Mouse (Mus musculus): ENCODE data around the gene 4930590J08Rik.

GRCm38 (mm10) chr6:91883859-91884258 lies 18.8 kb upstream of the 4930590J08Rik start:
- TF ChIP-seq TAL1 (IDR thresholded peaks at IDR 0.05; ENCODE audit: low read length): no peak
- TF ChIP-seq ZMIZ1 (IDR thresholded peaks at IDR 0.05; ENCODE audit: low read depth, low read length): no peak
- no peak for TF ChIP-seq MYC (IDR thresholded peaks at IDR 0.05; ENCODE audit: low read depth, low read length)
- no peak for TF ChIP-seq CTCF (IDR thresholded peaks at IDR 0.05 in 2 of 3, conservative IDR thresholded peaks at IDR 0.05 in 1 of 3; ENCODE audit: control insufficient read depth in 1 of 3, insufficient read depth in 1 of 3, low read depth in 2 of 3, low read length in 3 of 3, poor library complexity in 1 of 3, severe bottlenecking in 1 of 3)
- no peak for TF ChIP-seq POLR2AphosphoS5 (IDR thresholded peaks at IDR 0.05; ENCODE audit: borderline replicate concordance, low read depth, low read length)
- TF ChIP-seq GABPA (IDR thresholded peaks at IDR 0.05; ENCODE audit: low read depth, low read length): no peak
